Mouse (Mus musculus): ENCODE data around the gene Cdt1.
A peak's percentile ranks its signal among the peaks of the same experiment; 100 is the strongest.

Gene Cdt1

DNA sequence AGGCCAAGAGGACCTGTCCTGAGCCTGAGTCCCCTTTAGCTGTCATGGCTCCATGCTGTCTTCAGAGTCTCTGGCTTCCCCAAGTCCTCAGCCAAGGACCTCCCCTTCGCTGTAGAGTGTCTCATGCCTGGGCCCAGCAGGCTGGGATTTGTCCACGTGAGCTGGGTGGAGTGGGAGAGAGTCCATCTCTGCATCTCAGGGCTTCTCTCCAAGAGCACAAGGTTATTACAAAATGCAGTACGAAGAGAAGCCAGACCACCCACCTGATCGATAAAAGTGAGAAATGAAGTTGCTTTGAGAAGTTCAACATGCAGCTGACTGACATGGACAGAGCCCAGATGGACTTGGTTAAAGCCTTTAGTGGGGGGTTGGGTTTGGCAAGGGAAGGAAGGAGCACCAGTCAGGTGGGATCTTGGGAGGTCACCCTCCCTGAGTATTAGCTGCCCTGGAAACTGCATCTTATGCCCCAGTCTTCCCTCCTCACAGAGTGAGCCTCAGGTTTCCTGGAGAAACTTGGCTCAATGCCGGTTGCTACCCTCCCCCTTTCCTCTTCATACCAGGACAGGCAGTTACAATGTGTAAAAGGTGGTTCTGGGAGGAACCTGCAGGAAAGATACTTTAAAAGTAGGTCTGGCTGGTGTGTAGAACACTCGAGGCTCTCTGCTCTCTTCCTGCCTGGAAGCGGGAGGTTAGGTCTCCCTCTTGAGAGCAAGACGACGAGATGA is 48.5 kb downstream of the Cdt1 start:
- DNase-seq (ENCODE audit: low spot score in 2 of 2) = no peak

GRCm38 (mm10) chr8:122617947-122618546 is 50.2 kb downstream of the Cdt1 start:
- DNase-seq (ENCODE audit: low spot score in 2 of 2) = peak; percentile 73 to 82

GRCm38 (mm10) chr8:122618660-122619378 is 51.0 kb downstream of the Cdt1 start:
- no peak for DNase-seq (ENCODE audit: low spot score in 2 of 2)

DNA sequence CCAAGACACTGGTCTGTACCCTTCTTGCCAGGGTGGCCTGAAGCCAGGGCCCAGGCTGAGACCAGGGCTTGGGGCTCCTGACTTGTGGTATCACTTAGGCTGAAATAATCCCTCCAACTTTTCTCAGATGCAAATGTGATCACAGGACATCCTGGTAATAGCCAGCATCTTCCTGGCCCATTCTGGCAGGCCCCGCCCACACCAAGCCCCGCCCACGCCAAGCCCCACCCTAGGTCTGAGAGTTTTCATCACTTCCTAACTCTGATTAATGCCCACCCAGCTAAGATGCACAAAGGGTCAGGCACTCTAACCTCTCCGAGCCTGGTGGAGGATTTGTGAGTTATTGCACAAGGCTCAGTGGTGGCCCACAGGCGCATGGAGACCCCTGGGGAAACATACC is 52.6 kb downstream of the Cdt1 start:
- DNase-seq (ENCODE audit: low spot score in 2 of 2) = no peak

DNA sequence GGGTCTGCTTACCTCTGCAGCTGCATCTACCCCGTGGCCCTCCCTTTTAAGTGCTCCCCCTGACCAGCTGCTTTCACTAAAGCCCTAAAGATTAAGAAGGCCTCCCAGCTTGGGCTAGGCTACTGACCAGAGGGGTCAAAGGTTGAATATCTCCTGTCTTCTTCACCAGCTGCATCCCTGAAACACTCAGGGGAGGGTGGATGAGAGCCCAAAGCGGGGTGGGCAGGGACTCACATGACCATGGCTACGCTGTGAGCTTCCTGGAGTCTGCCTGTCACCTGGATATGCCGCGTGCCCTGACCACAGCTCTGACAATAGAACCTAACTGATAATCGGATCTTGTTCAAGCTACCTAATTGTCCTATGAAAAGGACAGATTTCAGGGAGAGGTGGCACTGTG is 54.9 kb downstream of the Cdt1 start, which contains the start of gene Pabpn1l:
Gene Pabpn1l, minus strand, starts transcription at position 13 of the 400 bp plus-strand sequence.
- no peak for DNase-seq (ENCODE audit: low spot score in 2 of 2)

Measured in right cerebral cortex, adult 2 months (tissue).